In genomic region chr12:79369512-79370165, GRCm38 (mm10) we compare ENCODE assay signal across 28 mouse cellular contexts.
DNase-seq lines count a peak whose midpoint lies in the region; ATAC-seq and TF ChIP-seq lines count a peak whose summit lies in the region.
"Had no signal": no experiment of that assay in that cellular context is flagged by ENCODE, and none has a peak within 500 bp of the region (broad histone marks: within the 10 kb centered on the region; RNA-seq: fewer than 3 reads in every experiment).

No protein-coding gene starts in this region.

- no peak for DNase-seq in heart, postnatal 25 days (ENCODE audit: low spot score)
- DNase-seq in heart, postnatal 0 days (ENCODE audit: low spot score): no peak
- no peak for DNase-seq in heart, postnatal 4 days
- DNase-seq in NIH3T3 (ENCODE audit: low read depth): peak; percentile 49
- peak; percentile 99 for DNase-seq in fat pad, adult 2 months (ENCODE audit: extremely low read depth, low read depth, low spot score)
- no peak for DNase-seq in cerebellum, postnatal 36 days
- DNase-seq in lung, postnatal 10 days: no peak
- DNase-seq: cerebellum, adult 2 months; cerebellum, postnatal 25 days; gastrocnemius, postnatal 14 days; heart, adult 11 months; heart, postnatal 36 days; kidney, adult 11 months; kidney, postnatal 25 days; liver, postnatal 0 days; right cerebral cortex, postnatal 4 days; thymus, postnatal 4 days had no signal

- no peak overlapping the region for H3K9ac ChIP-seq in heart, embryonic 12.5 days
- no peak overlapping the region for H3K9ac ChIP-seq in heart, postnatal 0 days (replicated peaks; ENCODE audit: low read depth, low read length)
- H3K9ac ChIP-seq: hindbrain, embryonic 14.5 days; kidney, embryonic 15.5 days; limb, embryonic 12.5 days; liver, embryonic 12.5 days; liver, postnatal 0 days; midbrain, embryonic 13.5 days; neural tube, embryonic 13.5 days had no signal

- no peak overlapping the region for H3K4me3 ChIP-seq in heart, embryonic 12.5 days
- H3K4me3 ChIP-seq in heart, postnatal 0 days (ENCODE audit: low read depth, low read length): no peak overlapping the region
- H3K4me3 ChIP-seq: kidney, embryonic 15.5 days; limb, embryonic 12.5 days; liver, embryonic 12.5 days; midbrain, embryonic 13.5 days; neural tube, embryonic 13.5 days had no signal

- peak overlapping the region; percentile 43; the same call in 1 of the 2 replicates for H3K27ac ChIP-seq in heart, embryonic 12.5 days (ENCODE audit: poor library complexity, severe bottlenecking)
- H3K27ac ChIP-seq in heart, postnatal 0 days (ENCODE audit: low read depth): 0 out of 2 replicates have a peak overlapping the region, but pooled peaks have one; percentile 7
- H3K27ac ChIP-seq: hindbrain, embryonic 14.5 days; kidney, embryonic 15.5 days; limb, embryonic 12.5 days; liver, embryonic 12.5 days; macrophage; midbrain, embryonic 13.5 days; neural tube, embryonic 13.5 days had no signal

- 69% methylated on average over 7 of the region's 7 CpGs for whole genome bisulfite sequencing in heart, embryonic 12.5 days
- 68% methylated on average over 7 of the region's 7 CpGs for WGBS in heart, postnatal 0 days

- no peaks in the 10 kb centered on the region for H3K36me3 ChIP-seq in heart, embryonic 12.5 days
- H3K36me3 ChIP-seq in heart, postnatal 0 days (replicated peaks; ENCODE audit: control insufficient read depth, insufficient read depth, low read length): no peaks in the 10 kb centered on the region
- H3K36me3 ChIP-seq: kidney, embryonic 15.5 days; limb, embryonic 12.5 days; midbrain, embryonic 13.5 days; neural tube, embryonic 13.5 days had no signal

- no peak for TF ChIP-seq EP300 in heart, postnatal 0 days (IDR thresholded peaks at IDR 0.05; ENCODE audit: low read depth)

- no peaks in the 10 kb centered on the region for H3K27me3 ChIP-seq in heart, embryonic 12.5 days (replicated peaks)
- H3K27me3 ChIP-seq in heart, postnatal 0 days (ENCODE audit: control insufficient read depth, insufficient read depth, low read length): no peaks in the 10 kb centered on the region
- H3K27me3 ChIP-seq: kidney, embryonic 15.5 days; limb, embryonic 12.5 days; liver, embryonic 12.5 days; midbrain, embryonic 13.5 days; neural tube, embryonic 13.5 days had no signal

- no peak for TF ChIP-seq CTCF in heart, postnatal 0 days (IDR thresholded peaks at IDR 0.05; ENCODE audit: low read depth)

- H3K4me2 ChIP-seq in heart, embryonic 12.5 days: no peak overlapping the region
- H3K4me2 ChIP-seq in heart, postnatal 0 days (ENCODE audit: low read depth, low read length): no peak overlapping the region
- H3K4me2 ChIP-seq: hindbrain, embryonic 14.5 days; kidney, embryonic 15.5 days; limb, embryonic 12.5 days; liver, embryonic 12.5 days; midbrain, embryonic 13.5 days; neural tube, embryonic 13.5 days had no signal

- H3K9me3 ChIP-seq in heart, embryonic 12.5 days (replicated peaks): peaks cover 3% of the 10 kb centered on the region
- no peaks in the 10 kb centered on the region for H3K9me3 ChIP-seq in heart, postnatal 0 days (replicated peaks; ENCODE audit: control insufficient read depth, low read length)
- H3K9me3 ChIP-seq: kidney, embryonic 15.5 days; limb, embryonic 12.5 days; liver, embryonic 12.5 days; neural tube, embryonic 13.5 days had no signal

- intact Hi-C loops in heart, postnatal 25 days (cut with DNase I): no loop called here

- H3K4me1 ChIP-seq in heart, embryonic 12.5 days (replicated peaks): peaks cover 14% of the 10 kb centered on the region
- H3K4me1 ChIP-seq in heart, postnatal 0 days (ENCODE audit: control insufficient read depth, insufficient read depth): peaks cover 11% of the 10 kb centered on the region
- H3K4me1 ChIP-seq: liver, embryonic 12.5 days; midbrain, embryonic 13.5 days; neural tube, embryonic 13.5 days had no signal

- ATAC-seq in heart, embryonic 12.5 days (ENCODE audit: insufficient number of reproducible peaks, low FRiP score): no peak
- ATAC-seq in heart, postnatal 0 days (ENCODE audit: insufficient read depth, low read depth): no peak
- ATAC-seq: CD4-positive, CD25-positive, alpha-beta regulatory T cell, adult 4 months; forebrain, embryonic 14.5 days; inflammation-experienced regulatory T-cells, adult 6 months; liver, embryonic 12.5 days; liver, postnatal 0 days; midbrain, embryonic 13.5 days had no signal

Comparison
In these comparisons a context has a peak if more than half of its experiments do, and no peak if none do; other contexts are left out.
1. DNase-seq: peak in NIH3T3 (single experiment) and fat pad, adult 2 months (single experiment); none in heart, postnatal 25 days (single experiment), heart, postnatal 0 days (single experiment), heart, postnatal 4 days (single experiment), cerebellum, postnatal 36 days (0 of 2) and lung, postnatal 10 days (single experiment).